Mouse (Mus musculus) lung, postnatal 0 days (tissue): ENCODE measurements around the gene Itpr2. TPM values are rescaled to one million over a fixed set of nuclear protein-coding genes. Genes with fewer than 3 reads are reported as not detected.

ENCODE experiments used
- ATAC-seq: fragments of 200-750 bp; cut with Nextera tagmentation; 2 replicates; pipeline ENCODE4 v1.8.0; 2017; ENCODE audit warnings: moderate library complexity
- DNase-seq: peaks from one replicate; pipeline ENCODE4 v3.0.0-alpha.2; 2016; ENCODE audit warnings: low spot score
- H3K27ac ChIP-seq: fragments of 300-500 bp; sonication (generic); 2 replicates; pipeline ENCODE4 v1.5.1; 2014; ENCODE audit warnings: antibody characterized with exemption, mild to moderate bottlenecking, low read length, mixed read lengths
- H3K27me3 ChIP-seq: fragments of 300-500 bp; sonication (generic); replicated peaks from 2 replicates; pipeline ENCODE4 v1.6.1; 2014; ENCODE audit warnings: low read length, mixed read lengths; ENCODE audit not compliant: insufficient read depth
- H3K36me3 ChIP-seq: fragments of 300-500 bp; sonication (generic); 2 replicates; pipeline ENCODE4 v1.6.1; 2014; ENCODE audit warnings: low read length, mixed read lengths; ENCODE audit not compliant: insufficient read depth
- H3K4me1 ChIP-seq: fragments of 300-500 bp; sonication (generic); 2 replicates; pipeline ENCODE4 v1.6.1; 2014; ENCODE audit warnings: antibody characterized with exemption, low read depth, low read length, mixed read lengths; ENCODE audit not compliant: insufficient read depth
- H3K4me2 ChIP-seq: fragments of 300-500 bp; sonication (generic); replicated peaks from 2 replicates; pipeline ENCODE4 v1.6.1; 2014; ENCODE audit warnings: low read depth, mild to moderate bottlenecking, low read length, moderate library complexity, mixed read lengths
- H3K4me3 ChIP-seq: fragments of 300-500 bp; sonication (generic); 2 replicates; pipeline ENCODE4 v1.5.1; 2014; ENCODE audit warnings: low read depth, low read length
- H3K9ac ChIP-seq: fragments of 300-500 bp; sonication (generic); replicated peaks from 2 replicates; pipeline ENCODE4 v1.6.1; 2014; ENCODE audit warnings: low read depth, mild to moderate bottlenecking
- H3K9me3 ChIP-seq: fragments of 300-500 bp; sonication (generic); 2 replicates; pipeline ENCODE4 v1.6.1; 2016; ENCODE audit warnings: low read length, mixed read lengths
- CTCF ChIP-seq: IDR thresholded peaks from 2 replicates; pipeline ENCODE4 v1.5.1; 2016; ENCODE audit warnings: antibody characterized with exemption, mild to moderate bottlenecking
- EP300 ChIP-seq: IDR thresholded peaks from 2 replicates; pipeline ENCODE4 v1.6.1; 2016; ENCODE audit warnings: antibody characterized with exemption, mild to moderate bottlenecking, control low read depth
- WGBS: fragments of 180-500 bp; shearing (Covaris S2); extraction: QIAGEN DNeasy Blood & Tissue Kit; methylation state at CpG from one replicate; pipeline ENCODE4 v1.1.7; 2014; 5-methylcytosine and 5-hydroxymethylcytosine counted together
- polyA plus RNA-seq: library from polyadenylated mRNA; unstranded; fragments of >200 nt; fragmentation: Nextera tagmentation; extraction: Ambion mirVana; gene quantifications from 2 replicates; pipeline ENCODE4 v1.2.1, GENCODE M21; 2015

The Itpr2 gene
- polyA plus RNA-seq, 1 experiment from 2014 or later = 15.7 TPM

DNA sequence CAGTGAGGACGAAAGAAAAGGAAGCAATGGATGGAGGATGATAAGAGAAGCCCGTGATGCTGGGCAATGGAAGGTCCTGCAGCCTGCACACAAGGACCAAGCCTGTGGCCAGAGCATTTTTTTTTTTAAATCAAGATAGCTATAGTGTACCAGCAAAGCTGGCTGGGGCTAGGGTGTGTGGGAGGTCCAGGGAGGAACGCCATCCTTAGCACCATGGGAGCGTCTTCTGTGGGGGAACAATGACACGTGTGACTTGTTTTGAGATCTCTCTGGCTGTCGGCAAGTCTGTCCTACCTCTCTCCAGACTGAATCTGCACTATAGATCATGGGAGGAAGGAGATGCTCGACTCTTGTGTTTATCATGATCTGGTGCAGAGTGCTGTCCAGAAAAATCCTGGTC lies 365.8 kb downstream of the Itpr2 start:
- Histone ChIP-seq H3K36me3 (no peaks in the 10 kb centered on the region), H3K9me3 (no peaks in the 10 kb centered on the region)
- 33% methylated on average over 7 of the region's 7 CpGs for WGBS

DNA sequence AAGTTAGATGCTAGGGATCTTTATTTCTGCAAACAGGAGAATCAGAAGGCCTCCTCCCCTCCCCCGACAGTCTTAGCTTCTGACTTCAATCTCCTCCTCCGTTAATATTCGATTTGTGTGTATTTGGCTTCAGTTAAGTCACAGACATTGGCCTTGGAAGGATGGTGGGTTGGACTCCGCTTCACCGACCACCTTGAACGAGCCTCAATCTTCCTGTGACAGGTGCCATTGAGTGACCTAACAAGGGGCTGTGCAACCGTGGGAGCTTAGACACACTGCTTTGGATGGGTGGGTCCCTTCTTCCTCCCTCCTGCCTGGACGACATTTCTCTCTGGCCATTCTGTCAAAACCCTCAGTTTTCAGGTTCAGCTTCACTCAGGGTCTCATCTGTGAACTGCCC lies 366.7 kb downstream of the Itpr2 start:
- no peak for ATAC-seq
- Histone ChIP-seq H3K4me3 (no peak overlapping the region), H3K9me3 (no peaks in the 10 kb centered on the region), H3K27me3 (no peaks in the 10 kb centered on the region), H3K4me2 (no peak overlapping the region), H3K36me3 (no peaks in the 10 kb centered on the region), H3K9ac (no peak overlapping the region), H3K27ac (no peak overlapping the region), H3K4me1 (no peaks in the 10 kb centered on the region)
- DNase-seq = no peak
- WGBS = 73% methylated on average over 8 of the region's 8 CpGs
- TF ChIP-seq CTCF (no peak), EP300 (no peak)

More for the DNA sequence above, 365.8 kb downstream of the Itpr2 start:
- Histone ChIP-seq H3K27ac (no peak overlapping the region), H3K27me3 (no peaks in the 10 kb centered on the region), H3K4me2 (no peak overlapping the region), H3K9ac (no peak overlapping the region), H3K4me1 (no peaks in the 10 kb centered on the region), H3K4me3 (no peak overlapping the region)
- no peak for ATAC-seq
- DNase-seq = no peak
- TF ChIP-seq CTCF (no peak), EP300 (no peak)

DNA sequence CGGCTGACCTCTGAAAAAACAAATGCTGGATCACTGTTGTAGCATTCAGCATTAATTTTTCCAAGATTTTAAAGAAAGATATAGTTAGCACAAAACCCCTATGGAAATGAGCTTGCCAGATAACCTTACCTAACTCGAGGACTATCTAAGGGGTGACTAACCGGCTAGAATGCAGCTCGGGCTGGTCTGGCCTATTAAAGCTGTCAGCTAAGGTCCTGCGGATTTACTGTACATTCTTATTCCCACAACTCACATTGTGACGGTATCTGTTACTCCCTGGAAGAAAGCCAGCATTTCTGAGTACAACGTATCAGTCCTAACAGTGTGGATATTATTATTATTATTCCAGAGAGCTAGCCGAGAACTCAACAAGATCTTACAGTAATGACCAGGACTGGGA lies 368.1 kb downstream of the Itpr2 start:
- no peak for ATAC-seq
- Histone ChIP-seq H3K4me2 (no peak overlapping the region), H3K9me3 (no peaks in the 10 kb centered on the region), H3K4me3 (no peak overlapping the region), H3K36me3 (no peaks in the 10 kb centered on the region), H3K4me1 (no peaks in the 10 kb centered on the region), H3K27me3 (no peaks in the 10 kb centered on the region), H3K9ac (no peak overlapping the region), H3K27ac (no peak overlapping the region)
- no peak for DNase-seq
- TF ChIP-seq EP300 = no peak
- WGBS = 58% methylated on average over 8 of the region's 8 CpGs

DNA sequence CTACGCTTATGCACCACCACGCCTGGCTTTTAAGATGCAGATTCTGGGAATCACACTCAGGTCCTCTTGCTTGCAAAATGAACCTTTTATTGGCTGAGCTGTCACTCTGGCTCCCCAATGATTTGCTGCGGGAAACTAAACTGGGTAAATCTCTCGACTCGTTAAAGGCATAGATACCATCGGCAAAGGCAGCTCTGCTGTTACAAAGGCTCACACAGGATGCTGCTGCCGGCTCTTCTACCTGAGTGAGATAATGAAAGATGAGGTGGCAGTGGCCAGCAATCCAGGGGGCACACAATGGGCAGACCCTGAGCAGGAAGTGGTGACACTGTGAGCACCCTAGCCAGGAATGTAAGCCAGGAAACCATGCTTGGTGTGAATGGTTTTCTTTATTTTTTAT lies 373.0 kb downstream of the Itpr2 start:
- ATAC-seq (no peak), DNase-seq (no peak)
- Histone ChIP-seq H3K36me3 (no peaks in the 10 kb centered on the region), H3K27ac (no peak overlapping the region), H3K9me3 (no peaks in the 10 kb centered on the region), H3K9ac (no peak overlapping the region), H3K4me2 (no peak overlapping the region), H3K4me3 (no peak overlapping the region), H3K4me1 (no peaks in the 10 kb centered on the region), H3K27me3 (no peaks in the 10 kb centered on the region)
- no peak for TF ChIP-seq CTCF
- TF ChIP-seq EP300 = no peak
- 63% methylated on average over 7 of the region's 7 CpGs for WGBS

DNA sequence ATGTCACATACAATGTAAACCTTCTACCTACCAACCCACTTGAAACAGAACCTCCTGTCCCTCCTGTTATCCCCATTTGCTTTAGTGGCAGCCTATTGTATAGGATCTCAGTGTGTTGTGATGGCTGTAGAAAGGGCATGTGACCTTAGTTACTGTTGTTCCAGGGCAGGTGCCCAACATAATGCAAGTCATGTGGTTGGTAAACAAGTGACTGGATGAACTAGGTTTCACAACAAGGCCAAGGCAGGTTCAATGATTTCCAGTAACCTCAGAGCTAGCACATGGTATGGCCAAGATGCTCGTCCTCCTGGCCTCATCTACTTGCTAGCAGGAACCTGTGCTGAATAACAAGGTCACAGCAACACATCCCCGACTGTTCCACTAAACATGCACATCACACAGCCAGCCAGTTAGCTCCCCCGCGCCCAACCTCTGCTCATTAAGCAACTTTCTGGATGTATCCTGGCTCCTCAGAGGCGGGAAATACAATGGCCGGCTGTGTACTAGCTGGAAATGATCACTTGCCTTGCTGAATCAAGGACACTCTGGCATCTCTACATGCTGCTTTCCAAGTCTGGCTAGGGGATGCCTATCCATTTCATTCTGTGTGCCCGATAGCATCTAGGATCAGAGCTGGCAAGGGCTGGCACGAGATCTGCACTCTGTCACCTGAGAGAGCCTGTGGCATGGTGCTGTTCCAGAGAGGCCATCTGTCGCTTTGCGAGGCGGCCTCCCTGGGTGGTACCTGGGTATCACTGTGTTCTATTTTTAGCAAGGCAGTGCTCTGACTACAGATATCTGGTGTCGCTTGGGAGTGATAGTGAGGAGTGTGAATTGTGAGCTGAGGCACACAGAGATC lies 375.0 kb downstream of the Itpr2 start:
- no peak overlapping the region for H3K4me2 ChIP-seq
- H3K4me1 ChIP-seq = no peaks in the 10 kb centered on the region
- no peaks in the 10 kb centered on the region for H3K9me3 ChIP-seq
- no peak overlapping the region for H3K4me3 ChIP-seq
- DNase-seq (no peak), ATAC-seq (no peak)
- H3K9ac ChIP-seq = no peak overlapping the region
- 85% methylated on average over 12 of the region's 12 CpGs for WGBS
- H3K27me3 ChIP-seq = no peaks in the 10 kb centered on the region
- H3K36me3 ChIP-seq = no peaks in the 10 kb centered on the region
- TF ChIP-seq CTCF = no peak
- TF ChIP-seq EP300 = no peak
- no peak overlapping the region for H3K27ac ChIP-seq

DNA sequence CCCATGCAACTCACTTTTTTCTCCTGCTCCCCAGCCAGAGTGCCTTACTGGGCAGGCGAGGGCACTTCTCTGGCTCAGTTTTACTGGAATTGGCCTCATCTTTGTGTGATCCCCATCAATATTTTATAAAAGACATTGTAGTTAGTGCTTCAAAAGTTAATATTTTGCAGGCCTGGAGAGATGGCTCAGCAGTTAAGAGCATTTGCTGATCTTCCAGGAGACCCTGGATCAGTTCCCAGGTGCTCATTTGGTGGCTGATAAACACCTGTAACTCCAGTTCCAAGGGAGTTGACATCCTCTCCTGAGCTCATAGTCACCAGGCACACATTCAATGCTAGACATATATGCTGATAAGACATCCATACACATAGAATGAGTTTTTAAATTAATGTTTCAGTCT lies 376.4 kb downstream of the Itpr2 start:
- Histone ChIP-seq H3K4me2 (no peak overlapping the region), H3K4me3 (no peak overlapping the region), H3K9ac (no peak overlapping the region), H3K4me1 (no peaks in the 10 kb centered on the region), H3K27me3 (no peaks in the 10 kb centered on the region), H3K27ac (no peak overlapping the region), H3K36me3 (no peaks in the 10 kb centered on the region), H3K9me3 (no peaks in the 10 kb centered on the region)
- DNase-seq (no peak), ATAC-seq (no peak)
- WGBS = 89% methylated on average over 1 of the region's 1 CpGs
- TF ChIP-seq CTCF (no peak), EP300 (no peak)

DNA sequence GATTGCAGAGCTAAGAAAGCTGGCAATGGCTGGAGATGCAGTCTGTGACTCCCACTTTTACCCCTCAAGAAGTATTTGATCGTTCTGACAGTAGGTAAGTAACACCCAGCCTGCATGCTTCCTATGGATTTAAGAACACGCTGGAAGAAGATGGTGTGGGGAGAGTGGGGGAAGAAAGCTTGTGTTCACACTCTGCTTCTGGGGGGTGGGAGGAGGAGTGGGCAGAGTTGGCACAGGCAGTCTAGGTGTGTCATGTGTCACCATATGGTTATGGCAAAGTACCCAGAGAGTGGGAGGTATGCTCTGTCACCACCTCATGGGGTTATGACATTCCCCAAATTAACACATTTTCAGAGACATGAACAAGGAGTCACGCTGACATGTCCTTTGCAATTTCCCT lies 377.5 kb downstream of the Itpr2 start:
- H3K4me3 ChIP-seq = no peak overlapping the region
- DNase-seq (no peak), ATAC-seq (no peak)
- TF ChIP-seq EP300 (no peak), CTCF (no peak)
- 61% methylated on average over 3 of the region's 3 CpGs for WGBS
- H3K9me3 ChIP-seq = no peaks in the 10 kb centered on the region
- H3K4me2 ChIP-seq = no peak overlapping the region
- H3K27ac ChIP-seq = no peak overlapping the region
- H3K4me1 ChIP-seq = no peaks in the 10 kb centered on the region
- no peaks in the 10 kb centered on the region for H3K27me3 ChIP-seq
- no peaks in the 10 kb centered on the region for H3K36me3 ChIP-seq
- no peak overlapping the region for H3K9ac ChIP-seq
